Comparison of ENCODE assay signal across 29 mouse cellular contexts in the genomic region with DNA sequence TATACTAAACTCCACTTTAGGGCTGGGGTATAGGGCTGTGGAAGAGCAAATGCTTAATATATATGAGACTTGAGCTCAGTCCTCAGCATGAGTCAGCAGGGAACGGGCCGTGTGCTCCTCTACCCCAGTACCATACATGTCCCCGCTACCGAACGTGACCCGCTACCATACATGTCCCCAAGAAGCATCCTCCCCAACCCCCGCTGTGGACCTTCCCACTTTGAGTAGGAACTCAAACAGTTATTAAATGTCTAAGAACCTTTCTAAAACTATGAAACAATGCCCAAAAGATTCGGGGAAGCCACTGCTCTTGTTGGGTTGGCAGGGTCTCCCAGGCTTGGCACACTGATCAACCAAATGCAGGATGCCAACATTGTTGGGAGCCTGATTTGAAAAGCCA.
"Had no signal": no experiment of that assay in that cellular context is flagged by ENCODE, and none has a peak within 500 bp of the region (broad histone marks: within the 10 kb centered on the region; RNA-seq: fewer than 3 reads in every experiment).

No protein-coding gene starts in this region.

- H3K9ac ChIP-seq: limb, embryonic 12.5 days; limb, embryonic 13.5 days; limb, embryonic 15.5 days; liver, embryonic 12.5 days; liver, embryonic 13.5 days; liver, embryonic 14.5 days; liver, embryonic 15.5 days; liver, postnatal 0 days; lung, embryonic 14.5 days; lung, embryonic 15.5 days; midbrain, embryonic 12.5 days; midbrain, embryonic 13.5 days; midbrain, embryonic 15.5 days had no signal

- DNase-seq: left cerebral cortex, postnatal 4 days; liver; liver, embryonic 13.5 days; liver, postnatal 0 days; lung, adult 18-20 months; lung, adult 2 months; lung, embryonic 14.5 days; lung, postnatal 10 days; lung, postnatal 14 days; lung, postnatal 36 days; midbrain, embryonic 14.5 days had no signal

- H3K4me2 ChIP-seq: limb, embryonic 12.5 days; limb, embryonic 13.5 days; limb, embryonic 15.5 days; liver, embryonic 11.5 days; liver, embryonic 12.5 days; liver, embryonic 13.5 days; liver, embryonic 15.5 days; lung, embryonic 14.5 days; lung, embryonic 15.5 days; midbrain, embryonic 12.5 days; midbrain, embryonic 13.5 days; midbrain, embryonic 15.5 days had no signal

- H3K36me3 ChIP-seq: limb, embryonic 10.5 days; limb, embryonic 12.5 days; limb, embryonic 13.5 days; limb, embryonic 15.5 days; liver, embryonic 12.5 days; liver, embryonic 13.5 days; liver, embryonic 15.5 days; lung, embryonic 15.5 days; midbrain, embryonic 10.5 days; midbrain, embryonic 12.5 days; midbrain, embryonic 13.5 days; midbrain, embryonic 15.5 days had no signal

- H3K9me3 ChIP-seq: limb, embryonic 10.5 days; limb, embryonic 12.5 days; limb, embryonic 13.5 days; limb, embryonic 15.5 days; liver, embryonic 12.5 days; liver, embryonic 13.5 days; liver, embryonic 15.5 days; lung, embryonic 15.5 days; megakaryocyte, embryonic 14.5 days; midbrain, embryonic 10.5 days; midbrain, embryonic 12.5 days; midbrain, embryonic 13.5 days; midbrain, embryonic 15.5 days had no signal

- ATAC-seq: liver, embryonic 12.5 days; liver, postnatal 0 days; lung, postnatal 0 days; midbrain, embryonic 13.5 days; midbrain, embryonic 15.5 days had no signal

- H3K27ac ChIP-seq: left cerebral cortex, adult 2 months; limb, embryonic 10.5 days; limb, embryonic 12.5 days; limb, embryonic 13.5 days; limb, embryonic 15.5 days; liver, embryonic 12.5 days; liver, embryonic 13.5 days; liver, embryonic 14.5 days; liver, embryonic 15.5 days; lung, embryonic 15.5 days; macrophage; midbrain, embryonic 10.5 days; midbrain, embryonic 12.5 days; midbrain, embryonic 13.5 days; midbrain, embryonic 15.5 days had no signal

- H3K4me3 ChIP-seq: left cerebral cortex, adult 2 months; limb, embryonic 10.5 days; limb, embryonic 12.5 days; limb, embryonic 13.5 days; limb, embryonic 15.5 days; liver, embryonic 12.5 days; liver, embryonic 13.5 days; liver, embryonic 15.5 days; lung, embryonic 15.5 days; megakaryocyte, embryonic 14.5 days; midbrain, embryonic 10.5 days; midbrain, embryonic 12.5 days; midbrain, embryonic 13.5 days; midbrain, embryonic 15.5 days; myocyte had no signal

- H3K4me1 ChIP-seq: liver, embryonic 12.5 days; liver, embryonic 13.5 days; lung, embryonic 15.5 days; megakaryocyte, embryonic 14.5 days had no signal
